Mouse (Mus musculus) CD8-positive naive resting alpha-beta T cell, adult 2 months (primary cell): ENCODE measurements around the gene Pkhd1.
"Not testable (repeated sequence)": the region's sequence is repeated elsewhere in the genome, so short reads cannot be mapped to it uniquely, and the experiment has no call there.

Source experiments
- DNase-seq, 2 experiments: peaks; one replicate each; pipeline ENCODE4 v3.0.0; 2022; ENCODE audit warnings: low read depth in 2 of 2, low spot score in 2 of 2

The Pkhd1 gene

DNA sequence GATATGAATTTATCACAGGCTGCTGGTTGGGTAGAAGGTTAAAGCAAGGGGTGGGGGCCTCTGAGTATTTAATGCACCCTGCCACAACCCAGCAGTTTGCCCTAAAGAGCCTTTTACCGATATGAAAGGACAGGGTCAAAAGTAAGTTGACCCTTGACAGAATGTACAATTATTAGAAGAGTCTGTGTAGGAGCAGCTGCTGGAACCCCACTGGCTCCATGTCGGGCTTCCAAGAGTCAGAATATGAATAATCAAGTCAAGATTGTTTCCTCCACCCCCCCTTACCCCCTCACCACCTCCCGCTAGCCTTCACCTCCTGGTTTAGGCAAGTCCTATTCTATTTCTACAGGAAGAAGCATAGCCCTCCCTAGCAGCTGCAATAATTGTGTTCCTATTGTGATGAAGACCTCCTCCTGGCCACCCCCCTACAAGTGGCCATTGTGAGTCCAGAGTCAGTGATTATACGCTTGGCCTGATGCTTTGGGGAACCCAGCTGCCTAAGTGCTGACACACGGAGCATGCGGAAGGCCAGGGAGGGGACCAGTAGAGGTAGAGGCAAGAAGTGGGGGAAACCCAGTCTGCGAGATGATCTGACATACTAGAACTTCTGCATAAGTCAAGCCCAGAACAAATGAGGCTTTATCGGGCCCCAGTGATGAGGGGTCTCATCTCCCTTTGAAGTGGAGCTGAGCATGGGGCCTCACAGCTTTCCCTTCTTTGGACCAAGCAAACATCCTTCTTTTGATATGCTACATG lies 315.5 kb downstream of the Pkhd1 start:
- no peak for DNase-seq

DNA sequence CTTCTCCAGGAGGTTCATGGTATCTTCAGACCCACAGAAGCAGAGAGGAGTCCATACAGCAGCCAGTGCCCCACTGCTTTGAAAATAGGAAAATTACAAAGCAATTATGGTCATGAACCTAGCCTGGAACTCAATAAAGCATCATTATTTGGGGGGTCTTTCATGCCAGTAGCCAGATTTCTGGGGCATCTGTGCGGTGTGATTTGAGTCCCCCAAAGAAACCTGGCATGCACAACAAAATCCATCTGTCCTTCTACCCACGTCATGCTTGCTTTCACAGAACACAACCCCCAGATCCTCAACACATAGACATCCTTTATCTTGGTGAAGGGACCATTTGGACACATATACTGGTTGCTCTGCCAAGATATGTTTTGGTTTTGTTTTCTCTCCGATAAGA lies 316.2 kb downstream of the Pkhd1 start:
- no peak for DNase-seq

DNA sequence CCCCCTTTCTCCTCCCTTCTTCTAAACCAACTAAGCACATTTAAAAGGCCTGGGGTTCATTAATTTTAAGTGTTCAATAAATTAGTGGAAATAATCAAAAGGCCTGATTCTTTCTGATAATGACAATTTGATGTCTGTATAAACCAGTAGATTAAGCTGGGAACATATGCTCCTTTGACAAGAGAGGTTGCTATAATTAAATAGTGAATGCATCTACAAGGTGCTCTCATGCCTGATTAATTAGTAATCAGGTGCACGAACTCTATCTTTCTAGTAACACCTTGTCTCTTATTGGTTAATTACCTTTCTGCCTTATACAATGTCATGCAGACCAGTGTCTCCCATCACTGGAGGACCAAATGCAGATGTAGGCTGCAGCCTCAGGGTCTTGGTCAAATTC lies 329.2 kb downstream of the Pkhd1 start:
- no peak for DNase-seq

DNA sequence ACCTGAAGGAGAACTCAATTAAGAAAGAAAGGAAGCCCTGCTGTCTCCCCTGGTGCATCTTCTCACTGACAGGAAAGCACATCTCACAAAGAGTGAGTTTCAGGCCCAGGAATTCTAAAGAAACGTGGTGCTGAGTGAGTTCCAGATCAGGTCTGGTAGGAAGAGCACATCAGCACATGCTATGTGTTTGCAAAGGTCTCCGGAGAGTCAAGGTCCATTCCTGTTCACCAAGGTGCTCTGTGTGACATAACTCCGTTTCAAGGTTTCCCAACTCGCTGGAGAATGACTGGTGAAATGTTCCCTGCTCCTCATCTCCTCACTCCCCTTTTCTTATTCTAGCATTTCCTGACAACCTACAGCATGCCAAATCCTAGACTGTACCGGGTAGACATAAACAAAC lies 357.5 kb downstream of the Pkhd1 start:
- DNase-seq: no peak

GRCm38 (mm10) chr1:20248169-20248568 lies 369.7 kb downstream of the Pkhd1 start:
- DNase-seq: no peak

GRCm38 (mm10) chr1:20216681-20217080 lies 401.2 kb downstream of the Pkhd1 start:
- no peak for DNase-seq

DNA sequence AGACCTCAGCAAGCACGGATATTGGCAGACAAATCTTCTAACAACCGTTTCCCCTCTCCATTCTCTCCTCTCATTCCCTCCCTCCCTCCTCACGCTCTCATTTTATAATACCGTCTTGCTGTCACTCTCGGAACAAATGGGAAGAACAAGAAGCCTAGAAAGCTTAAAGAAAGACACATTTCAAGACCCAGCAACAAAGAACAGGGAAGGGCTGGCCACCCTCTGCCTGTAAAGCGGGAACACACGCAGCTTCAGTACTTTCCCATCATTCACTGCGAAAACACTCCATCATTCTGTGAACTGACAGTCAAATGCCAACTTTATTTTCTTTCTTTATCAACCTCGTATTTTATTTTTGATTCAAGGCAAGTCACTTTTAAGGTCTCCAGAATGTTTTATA lies 427.4 kb downstream of the Pkhd1 start:
- no peak for DNase-seq

DNA sequence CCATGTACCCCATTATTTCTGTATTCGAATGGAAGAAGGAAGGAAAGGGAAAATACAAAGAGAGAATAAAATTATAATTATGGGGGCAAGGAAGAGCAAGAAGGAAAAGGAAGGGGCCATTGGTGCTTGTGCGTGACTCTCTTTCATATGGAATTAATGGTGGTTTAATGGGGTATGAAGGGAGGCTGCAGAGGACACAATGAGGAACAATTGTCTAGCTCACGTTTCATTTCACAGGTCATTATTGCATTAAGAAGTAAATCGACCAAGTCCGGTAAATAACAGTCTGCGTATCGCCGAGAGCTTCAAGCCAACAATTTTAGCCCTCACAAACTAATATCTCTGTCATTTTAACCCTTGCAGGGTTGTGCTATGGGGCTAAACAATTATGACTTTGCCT lies 437.7 kb downstream of the Pkhd1 start:
- no peak for DNase-seq

- DNase-seq: no peak
Measured at GRCm38 (mm10) chr1:20171199-20171598, 446.7 kb downstream of the Pkhd1 start.

- DNase-seq: not testable (repeated sequence)
Measured at GRCm38 (mm10) chr1:20150627-20151026, 467.2 kb downstream of the Pkhd1 start.

DNA sequence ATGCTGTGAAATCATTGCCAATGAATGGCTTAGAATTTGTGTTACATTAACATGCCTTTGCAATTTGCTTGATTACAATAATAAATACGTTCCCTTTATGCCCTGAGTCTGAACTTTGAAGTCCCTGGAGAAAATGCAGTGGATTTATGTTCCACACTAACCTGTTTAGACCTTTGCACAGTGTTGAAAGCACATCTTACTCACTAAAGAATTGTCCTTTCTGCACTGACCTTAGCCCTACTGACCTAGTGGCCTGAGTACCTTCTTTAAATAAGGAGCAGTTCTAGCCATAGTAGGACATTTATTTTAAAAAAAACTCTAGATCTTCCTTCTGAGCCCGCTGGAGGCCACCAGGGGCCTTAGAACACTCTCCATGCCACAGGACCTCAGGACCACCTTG lies 467.8 kb downstream of the Pkhd1 start:
- no peak for DNase-seq

DNA sequence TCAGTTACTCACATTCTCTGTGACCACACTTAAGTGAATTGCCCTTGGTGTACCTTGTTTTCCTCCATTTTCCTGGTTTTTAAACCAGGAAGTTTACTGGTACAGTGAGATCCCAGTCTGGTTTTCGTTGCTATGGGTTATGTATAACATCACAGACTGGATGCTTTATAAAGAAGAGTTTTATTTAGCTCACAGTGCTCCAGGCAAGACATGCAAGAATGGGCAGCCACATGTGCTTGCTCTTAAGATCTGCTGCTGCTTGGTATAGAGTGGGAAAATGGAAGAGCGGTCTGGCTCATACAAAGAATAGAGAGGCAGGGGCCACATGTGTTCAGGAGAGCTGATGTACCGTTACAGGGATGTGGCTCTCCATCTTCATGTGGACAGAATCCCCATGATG lies 481.7 kb downstream of the Pkhd1 start:
- DNase-seq: no peak

DNA sequence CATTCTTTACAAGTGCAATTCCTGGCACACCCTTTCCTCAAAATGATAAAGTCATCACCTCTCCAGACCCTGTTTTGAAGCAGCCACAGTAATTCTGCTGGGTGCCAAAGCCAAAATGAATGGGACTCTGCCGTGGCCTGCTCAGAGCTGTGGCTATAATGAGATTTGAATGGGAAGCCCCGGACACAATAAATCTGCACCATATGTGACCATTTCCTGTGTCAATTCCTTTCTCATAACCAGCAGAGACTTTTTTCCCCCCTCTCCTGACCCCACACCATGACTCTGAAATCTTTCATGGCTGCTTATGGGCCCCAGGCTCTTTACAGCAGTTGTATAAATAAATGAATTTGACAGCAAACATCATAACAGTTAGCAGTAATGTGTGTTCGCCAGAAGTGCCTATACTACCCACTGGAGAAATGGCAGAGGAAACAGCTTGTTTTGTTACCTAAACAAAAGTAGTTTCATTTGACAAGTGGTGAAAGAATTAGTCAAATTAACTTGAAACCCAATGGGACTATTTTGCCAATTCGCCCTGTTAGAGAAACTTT lies 482.7 kb downstream of the Pkhd1 start:
- no peak for DNase-seq

GRCm38 (mm10) chr1:20133636-20134035 lies 484.2 kb downstream of the Pkhd1 start:
- DNase-seq: no peak

- DNase-seq: no peak
Measured at GRCm38 (mm10) chr1:20131786-20132596, 485.9 kb downstream of the Pkhd1 start.

DNA sequence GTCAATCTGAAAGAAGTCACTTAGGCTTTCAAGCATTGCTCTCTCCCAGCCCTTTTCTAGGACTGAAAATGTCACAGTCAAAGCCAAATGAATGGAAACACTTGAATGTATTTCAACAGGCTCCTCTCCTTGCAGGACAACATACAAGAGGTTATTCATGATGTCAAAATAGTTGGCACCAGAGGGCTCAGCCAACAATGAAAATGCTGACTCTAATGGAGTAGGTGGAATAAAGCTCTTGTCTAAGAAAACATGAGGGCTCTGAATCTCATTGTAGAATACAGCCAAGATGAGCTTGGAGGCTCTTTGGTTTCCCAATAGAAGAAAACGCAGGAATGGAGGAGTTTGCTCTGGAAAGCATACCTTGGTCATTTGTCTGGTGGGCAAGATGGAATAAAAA lies 500.5 kb downstream of the Pkhd1 start:
- no peak for DNase-seq

- DNase-seq: no peak
Measured at GRCm38 (mm10) chr1:20069733-20070132, 548.1 kb downstream of the Pkhd1 start.

DNA sequence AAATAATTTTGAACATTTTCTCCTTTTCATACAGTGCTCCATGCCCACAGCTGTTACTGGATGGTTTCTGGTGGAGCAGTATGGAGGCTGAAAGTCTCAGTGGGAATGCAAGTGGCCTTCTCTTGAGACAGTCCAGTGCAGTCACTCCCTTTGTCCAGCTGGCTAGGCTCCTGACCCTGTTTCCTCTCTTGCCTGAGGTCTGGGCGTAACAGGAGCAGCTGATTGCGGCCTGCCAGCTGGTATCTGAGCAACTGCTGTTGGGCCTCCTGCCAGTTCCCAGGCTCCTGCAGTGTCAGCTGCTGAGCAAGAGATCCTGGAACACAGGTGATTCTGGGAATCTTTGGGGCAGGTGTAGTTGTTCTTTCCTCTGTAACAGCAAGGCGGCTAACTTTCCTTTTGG lies 559.6 kb downstream of the Pkhd1 start:
- no peak for DNase-seq

DNA sequence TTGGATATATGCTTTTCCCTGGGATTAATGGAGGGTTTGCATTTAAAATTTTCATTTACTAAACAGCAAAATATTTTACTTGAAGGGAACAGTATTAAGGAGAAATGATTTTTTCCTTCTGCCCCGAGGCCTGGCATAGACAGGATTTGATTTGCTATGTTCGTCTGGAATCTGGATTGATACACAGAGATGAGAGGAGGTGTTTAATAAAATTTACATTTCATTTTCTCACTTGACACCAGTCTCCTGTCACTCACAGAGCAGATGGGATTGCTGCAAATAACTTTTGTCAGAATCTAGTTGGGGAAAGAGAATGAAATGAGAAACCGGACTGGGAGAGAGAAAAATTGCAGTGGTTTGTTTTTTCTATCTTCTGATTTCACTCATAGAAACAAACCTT lies 578.5 kb downstream of the Pkhd1 start:
- DNase-seq: no peak

- no peak for DNase-seq
Measured at GRCm38 (mm10) chr1:20035277-20035676, 582.6 kb downstream of the Pkhd1 start.

- no peak for DNase-seq
Measured at GRCm38 (mm10) chr1:20018198-20018925, 599.5 kb downstream of the Pkhd1 start.

- no peak for DNase-seq
Measured at GRCm38 (mm10) chr1:20017619-20018018, 600.2 kb downstream of the Pkhd1 start.
